Mouse (Mus musculus): ENCODE measurements around the gene Arl4a. TPM values are rescaled to one million over a fixed set of nuclear protein-coding genes. Genes with fewer than 3 reads are reported as not detected.

Arl4a gene
- polyA plus RNA-seq, 2 experiments, result 27.8 to 77.8 TPM

DNA sequence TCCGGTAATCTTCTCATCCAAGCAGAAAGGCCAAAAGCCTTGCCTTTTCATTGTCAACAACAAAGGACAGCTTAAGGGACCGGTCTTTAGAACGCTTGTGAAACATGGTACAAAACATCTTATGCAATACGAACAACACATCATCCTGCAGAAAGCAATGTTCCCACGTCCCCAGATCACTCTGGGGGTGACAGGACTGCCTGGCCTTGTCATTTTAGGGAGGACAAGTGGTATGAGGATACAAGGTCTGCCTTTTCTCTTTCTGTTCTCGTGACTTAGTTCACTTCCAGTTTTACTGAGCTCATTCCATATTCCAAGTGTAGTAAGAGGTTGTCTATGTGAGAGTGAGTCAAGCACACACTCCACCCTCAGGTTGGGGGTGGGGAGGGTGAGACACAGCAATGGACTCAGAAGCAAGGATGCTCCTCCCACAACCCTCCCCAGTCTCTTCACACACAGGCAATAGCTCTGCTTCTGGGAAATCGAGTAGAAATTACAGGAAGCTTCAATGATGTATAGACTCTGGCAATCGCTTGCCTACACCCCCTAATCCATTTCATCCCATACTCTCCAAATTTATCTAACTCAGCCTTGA lies 59.7 kb downstream of the Arl4a start:
- no peak for ATAC-seq (ENCODE audit: low FRiP score, low read depth)
- no peak for TF ChIP-seq POLR2A (IDR thresholded peaks at IDR 0.05; ENCODE audit: borderline replicate concordance, extremely low read depth, insufficient read depth, insufficient read length)

DNA sequence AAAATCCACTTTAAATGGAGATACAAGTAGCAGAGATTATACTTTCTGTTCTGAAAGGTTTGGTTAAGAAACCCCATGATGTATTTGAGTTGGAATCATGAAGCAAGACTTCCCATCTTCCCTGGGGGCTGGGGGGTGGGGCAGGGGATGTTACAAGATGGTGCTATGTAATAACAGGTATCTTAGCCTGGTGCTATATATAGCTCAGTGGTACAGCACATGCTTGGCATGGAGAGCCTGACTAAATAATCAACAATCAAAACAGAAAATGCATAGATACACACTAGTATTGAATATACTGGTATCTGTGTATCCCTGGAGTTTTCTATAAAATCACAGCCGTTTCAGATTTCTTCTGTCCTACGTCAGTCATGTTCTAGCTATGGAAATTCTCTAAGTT lies 61.4 kb downstream of the Arl4a start:
- Histone ChIP-seq H3K4me1 (ENCODE audit: control insufficient read depth, insufficient read depth, low read length) (peaks cover 3% of the 10 kb centered on the region; the same call in 1 of the 2 replicates), H3K27me3 (ENCODE audit: control insufficient read depth, insufficient read depth, low read length) (no peaks in the 10 kb centered on the region), H3K4me3 (replicated peaks; ENCODE audit: low read length) (no peak overlapping the region), H3K9ac (ENCODE audit: low read depth, low read length, severe bottlenecking) (no peak overlapping the region), H3K36me3 (ENCODE audit: control insufficient read depth, insufficient read depth, low read length) (no peaks in the 10 kb centered on the region), H3K9me3 (ENCODE audit: control insufficient read depth, low read length) (no peaks in the 10 kb centered on the region), H3K4me2 (replicated peaks; ENCODE audit: low read depth, low read length, severe bottlenecking) (no peak overlapping the region), H3K27ac (replicated peaks; ENCODE audit: low read depth, low read length) (no peak overlapping the region)
- ATAC-seq (ENCODE audit: low FRiP score, low read depth), result no peak
- WGBS, result 78% methylated on average over 2 of the region's 2 CpGs
- TF ChIP-seq POLR2A (IDR thresholded peaks at IDR 0.05; ENCODE audit: borderline replicate concordance, extremely low read depth, insufficient read depth, insufficient read length), result no peak
- DNase-seq (ENCODE audit: low spot score), result no peak

More for the DNA sequence above, 59.7 kb downstream of the Arl4a start:
- no peak for DNase-seq (ENCODE audit: low spot score)
- WGBS, result 90% methylated on average over 8 of the region's 8 CpGs
- Histone ChIP-seq H3K4me3 (replicated peaks; ENCODE audit: low read length) (no peak overlapping the region), H3K4me1 (ENCODE audit: control insufficient read depth, insufficient read depth, low read length) (peaks cover 3% of the 10 kb centered on the region; the same call in 1 of the 2 replicates), H3K9me3 (ENCODE audit: control insufficient read depth, low read length) (no peaks in the 10 kb centered on the region), H3K36me3 (ENCODE audit: control insufficient read depth, insufficient read depth, low read length) (no peaks in the 10 kb centered on the region), H3K9ac (ENCODE audit: low read depth, low read length, severe bottlenecking) (no peak overlapping the region), H3K27me3 (ENCODE audit: control insufficient read depth, insufficient read depth, low read length) (no peaks in the 10 kb centered on the region), H3K27ac (replicated peaks; ENCODE audit: low read depth, low read length) (no peak overlapping the region), H3K4me2 (replicated peaks; ENCODE audit: low read depth, low read length, severe bottlenecking) (no peak overlapping the region)

DNA sequence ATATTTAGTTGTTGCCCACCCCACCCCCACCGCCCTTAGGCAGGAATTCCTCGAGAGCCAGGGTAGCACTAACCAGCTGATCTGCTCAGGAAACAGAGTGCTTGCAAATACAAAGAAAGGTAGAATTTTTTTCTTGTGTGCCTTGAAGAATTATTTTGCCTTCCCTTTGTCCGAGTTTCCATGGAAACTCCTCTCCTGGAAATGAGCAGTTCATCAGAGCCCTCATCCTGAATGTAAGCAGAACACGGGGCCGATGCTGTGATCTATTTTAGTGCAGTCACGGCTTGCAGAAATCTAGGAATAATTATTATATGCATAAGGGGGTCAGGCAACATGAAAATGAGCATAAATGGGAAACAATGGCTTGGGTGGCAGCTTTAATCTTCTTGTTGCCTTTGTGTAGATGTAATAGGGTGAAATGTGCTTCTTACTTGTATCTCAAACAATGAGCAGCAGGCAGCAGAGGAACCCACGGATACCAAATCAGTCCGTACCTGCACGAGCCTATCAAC lies 61.9 kb downstream of the Arl4a start:
- WGBS, result 58% methylated on average over 9 of the region's 9 CpGs
- no peak for DNase-seq (ENCODE audit: low spot score)
- Histone ChIP-seq H3K4me3 (replicated peaks; ENCODE audit: low read length) (no peak overlapping the region), H3K4me2 (replicated peaks; ENCODE audit: low read depth, low read length, severe bottlenecking) (no peak overlapping the region), H3K36me3 (ENCODE audit: control insufficient read depth, insufficient read depth, low read length) (no peaks in the 10 kb centered on the region), H3K27me3 (ENCODE audit: control insufficient read depth, insufficient read depth, low read length) (no peaks in the 10 kb centered on the region), H3K9ac (ENCODE audit: low read depth, low read length, severe bottlenecking) (no peak overlapping the region), H3K27ac (replicated peaks; ENCODE audit: low read depth, low read length) (no peak overlapping the region), H3K9me3 (ENCODE audit: control insufficient read depth, low read length) (no peaks in the 10 kb centered on the region), H3K4me1 (ENCODE audit: control insufficient read depth, insufficient read depth, low read length) (peaks cover 3% of the 10 kb centered on the region; the same call in 1 of the 2 replicates)
- ATAC-seq (ENCODE audit: low FRiP score, low read depth), result no peak
- TF ChIP-seq POLR2A (IDR thresholded peaks at IDR 0.05; ENCODE audit: borderline replicate concordance, extremely low read depth, insufficient read depth, insufficient read length), result no peak

DNA sequence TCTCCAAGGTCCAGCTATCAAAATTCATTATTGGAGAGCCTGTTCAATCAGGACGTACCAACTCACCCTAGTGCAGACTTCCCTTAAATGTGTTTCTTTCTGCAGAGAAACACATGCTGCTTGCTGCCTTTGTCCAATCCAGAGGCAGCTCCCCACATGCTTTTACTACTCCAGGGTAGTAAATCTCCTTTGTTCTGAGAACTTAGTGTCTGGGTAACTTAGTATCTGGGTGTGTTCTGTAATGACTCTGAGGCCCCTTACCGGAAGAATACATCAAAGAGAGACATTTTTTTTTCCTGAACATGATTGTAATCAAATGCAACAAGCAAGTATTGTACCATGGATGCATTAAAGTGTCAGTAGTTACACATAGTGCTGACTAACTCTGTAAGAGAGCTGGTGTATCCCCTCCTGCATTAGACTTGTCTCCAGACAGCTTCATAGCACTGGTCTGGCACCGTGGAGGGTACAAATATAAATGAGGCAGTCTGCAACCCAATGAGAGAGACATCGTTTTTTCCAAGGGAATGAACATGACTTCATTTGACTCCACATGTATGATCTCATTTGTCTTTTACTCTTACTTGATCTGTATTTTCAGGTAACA lies 62.7 kb downstream of the Arl4a start:
- no peak for ATAC-seq (ENCODE audit: low FRiP score, low read depth)
- no peak for TF ChIP-seq POLR2A (IDR thresholded peaks at IDR 0.05; ENCODE audit: borderline replicate concordance, extremely low read depth, insufficient read depth, insufficient read length)
- 11% methylated on average over 4 of the region's 4 CpGs for WGBS

DNA sequence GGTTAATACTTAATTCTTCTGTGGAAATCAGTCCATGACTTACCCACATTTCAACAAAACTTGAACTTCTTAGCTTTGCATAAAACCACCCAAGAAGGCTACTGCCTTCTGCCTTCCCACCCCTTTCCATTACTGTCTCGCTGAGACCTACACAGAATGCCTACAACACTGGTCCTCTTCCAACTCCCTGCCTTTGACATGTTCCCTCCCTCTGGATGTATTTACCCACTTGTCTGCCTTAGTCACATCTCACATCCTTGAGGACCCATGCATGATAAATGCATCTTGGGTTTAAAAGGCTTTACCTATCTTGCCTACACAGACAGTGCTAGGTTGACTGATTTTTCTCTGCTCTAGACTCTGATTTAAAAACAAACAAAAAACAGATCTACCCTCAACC lies 63.6 kb downstream of the Arl4a start:
- TF ChIP-seq POLR2A (IDR thresholded peaks at IDR 0.05; ENCODE audit: borderline replicate concordance, extremely low read depth, insufficient read depth, insufficient read length), result no peak
- no peak for ATAC-seq (ENCODE audit: low FRiP score, low read depth)
- Histone ChIP-seq H3K27ac (replicated peaks; ENCODE audit: low read depth, low read length) (no peak overlapping the region), H3K27me3 (ENCODE audit: control insufficient read depth, insufficient read depth, low read length) (no peaks in the 10 kb centered on the region), H3K9me3 (ENCODE audit: control insufficient read depth, low read length) (no peaks in the 10 kb centered on the region), H3K4me3 (replicated peaks; ENCODE audit: low read length) (no peak overlapping the region), H3K36me3 (ENCODE audit: control insufficient read depth, insufficient read depth, low read length) (no peaks in the 10 kb centered on the region), H3K9ac (ENCODE audit: low read depth, low read length, severe bottlenecking) (no peak overlapping the region), H3K4me1 (ENCODE audit: control insufficient read depth, insufficient read depth, low read length) (peaks cover 3% of the 10 kb centered on the region; the same call in 1 of the 2 replicates), H3K4me2 (replicated peaks; ENCODE audit: low read depth, low read length, severe bottlenecking) (no peak overlapping the region)
- no peak for DNase-seq (ENCODE audit: low spot score)
- WGBS, result 77% methylated on average over 1 of the region's 1 CpGs

More for the DNA sequence above, 62.7 kb downstream of the Arl4a start:
- H3K9ac ChIP-seq (ENCODE audit: low read depth, low read length, severe bottlenecking), result no peak overlapping the region
- DNase-seq (ENCODE audit: low spot score), result no peak
- no peak overlapping the region for H3K4me3 ChIP-seq (replicated peaks; ENCODE audit: low read length)
- H3K4me1 ChIP-seq (ENCODE audit: control insufficient read depth, insufficient read depth, low read length), result peaks cover 3% of the 10 kb centered on the region; the same call in 1 of the 2 replicates
- H3K4me2 ChIP-seq (replicated peaks; ENCODE audit: low read depth, low read length, severe bottlenecking), result no peak overlapping the region
- H3K27ac ChIP-seq (replicated peaks; ENCODE audit: low read depth, low read length), result no peak overlapping the region
- H3K36me3 ChIP-seq (ENCODE audit: control insufficient read depth, insufficient read depth, low read length), result no peaks in the 10 kb centered on the region
- no peaks in the 10 kb centered on the region for H3K27me3 ChIP-seq (ENCODE audit: control insufficient read depth, insufficient read depth, low read length)
- H3K9me3 ChIP-seq (ENCODE audit: control insufficient read depth, low read length), result no peaks in the 10 kb centered on the region

All from limb, embryonic 14.5 days (tissue).